Mouse (Mus musculus): Measurements from ENCODE around the gene N4bp1.

N4bp1 gene

GRCm38 (mm10) chr8:86765669-86766068 is 119.4 kb downstream of the N4bp1 start:
- DNase-seq (ENCODE audit: low spot score in 2 of 2): no peak

- DNase-seq (ENCODE audit: low spot score in 2 of 2): no peak
Measured at GRCm38 (mm10) chr8:86765155-86765554, 119.9 kb downstream of the N4bp1 start.

DNA sequence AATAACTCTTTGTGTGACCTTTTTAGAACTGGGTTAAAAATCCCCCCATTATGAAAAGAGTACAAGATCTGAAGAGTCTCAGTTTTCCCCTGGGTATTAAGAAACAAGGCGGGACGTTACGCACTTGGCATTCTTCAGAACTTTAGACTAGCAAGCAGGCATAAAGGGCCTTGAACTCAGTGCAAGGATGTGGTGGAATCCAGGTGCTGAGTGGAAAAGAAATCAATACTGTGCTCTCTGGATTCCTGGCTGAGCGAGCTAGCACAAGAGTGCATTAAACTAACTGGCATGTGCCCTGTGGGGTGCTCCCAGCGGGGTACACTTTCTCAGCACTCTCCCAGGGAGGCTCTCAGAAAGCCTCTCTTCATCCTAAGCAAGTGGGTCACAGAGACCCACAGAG is 122.3 kb downstream of the N4bp1 start:
- DNase-seq (ENCODE audit: low spot score in 2 of 2): no peak

DNA sequence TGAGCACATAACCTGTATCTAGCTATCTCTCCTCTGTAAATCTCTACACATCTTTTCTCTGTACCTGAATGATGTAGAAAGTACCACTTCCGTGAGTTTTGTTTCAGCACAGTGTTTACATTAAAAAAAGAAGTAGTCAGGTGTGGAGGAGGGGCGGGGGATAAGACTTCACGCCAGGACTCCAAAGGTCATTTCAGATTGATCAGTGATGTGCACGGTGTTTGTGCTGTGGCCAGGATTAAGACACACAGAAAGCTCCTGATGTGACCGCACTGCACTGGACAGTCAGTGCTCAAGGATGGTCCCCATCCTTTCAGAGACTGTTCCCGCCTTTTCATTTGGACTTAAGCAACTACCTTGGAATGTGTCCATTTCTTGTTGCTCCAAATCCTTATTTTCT is 124.3 kb downstream of the N4bp1 start:
- DNase-seq (ENCODE audit: low spot score in 2 of 2): no peak

GRCm38 (mm10) chr8:86759090-86759491 is 126.0 kb downstream of the N4bp1 start:
- no peak for DNase-seq (ENCODE audit: low spot score in 2 of 2)

DNA sequence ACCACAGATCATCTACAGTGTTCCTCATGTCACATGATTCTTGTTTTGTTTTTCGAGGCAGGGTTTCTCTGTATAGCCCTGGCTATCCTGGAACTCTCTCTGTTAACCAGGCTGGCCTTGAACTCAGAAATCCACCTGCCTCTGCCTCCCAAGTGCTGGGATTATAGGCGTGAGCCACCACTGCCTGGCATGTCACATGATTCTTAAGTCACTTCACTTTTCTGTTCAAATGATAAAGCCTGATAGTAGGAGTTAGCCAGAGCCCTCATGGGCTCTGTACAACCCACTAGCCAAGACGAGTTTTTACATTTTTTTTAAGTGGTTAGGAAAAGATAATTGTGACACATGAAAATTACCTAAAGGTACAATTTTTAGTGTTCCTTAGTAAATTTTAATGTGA is 126.4 kb downstream of the N4bp1 start:
- DNase-seq (ENCODE audit: low spot score in 2 of 2): no peak

Data from left cerebral cortex, adult 9 months (tissue).